Mouse (Mus musculus) kidney, embryonic 14.5 days (tissue): ENCODE measurements at regions not wholly inside any gene's neighbourhood (a gene's known extent, or its start where the extent isn't known, plus 50 kb on each side); places are given as distances from the start of the nearest gene placed in this dataset.

Experiments used
- ATAC-seq: fragments of 200-750 bp; cut with Nextera tagmentation; 2 replicates; pipeline ENCODE4 v1.8.0; 2017; ENCODE audit warnings: moderate number of reproducible peaks, mild to moderate bottlenecking, moderate TSS enrichment, moderate library complexity; ENCODE audit not compliant: low FRiP score, low TSS enrichment
- H3K27ac ChIP-seq: fragments of 300-500 bp; sonication (generic); 2 replicates; pipeline ENCODE4 v1.5.1; 2014; ENCODE audit warnings: low read depth, mild to moderate bottlenecking, low read length, moderate library complexity, mixed read lengths
- H3K27me3 ChIP-seq: fragments of 300-500 bp; sonication (generic); 2 replicates; pipeline ENCODE4 v1.6.1; 2014; ENCODE audit warnings: mild to moderate bottlenecking, low read length; ENCODE audit not compliant: control insufficient read depth, insufficient read depth
- H3K36me3 ChIP-seq: fragments of 300-500 bp; sonication (generic); 2 replicates; pipeline ENCODE4 v1.6.1; 2014; ENCODE audit warnings: low read length, mixed read lengths; ENCODE audit not compliant: control insufficient read depth, insufficient read depth
- H3K4me1 ChIP-seq: fragments of 300-500 bp; sonication (generic); 2 replicates; pipeline ENCODE4 v1.6.1; 2014; ENCODE audit warnings: low read length, mixed read lengths; ENCODE audit not compliant: control insufficient read depth, insufficient read depth
- H3K4me2 ChIP-seq: fragments of 300-500 bp; sonication (generic); replicated peaks from 2 replicates; pipeline ENCODE4 v1.6.1; 2014; ENCODE audit warnings: low read depth, mild to moderate bottlenecking, low read length
- H3K4me3 ChIP-seq: fragments of 300-500 bp; sonication (generic); 2 replicates; pipeline ENCODE4 v1.5.1; 2014; ENCODE audit warnings: mild to moderate bottlenecking, low read length
- H3K9ac ChIP-seq: fragments of 300-500 bp; sonication (generic); 2 replicates; pipeline ENCODE4 v1.6.1; 2014; ENCODE audit warnings: low read depth, mild to moderate bottlenecking, low read length, moderate library complexity
- H3K9me3 ChIP-seq: fragments of 300-500 bp; sonication (generic); 2 replicates; pipeline ENCODE4 v1.6.1; 2016; ENCODE audit warnings: low read length; ENCODE audit not compliant: control insufficient read depth
- WGBS: fragments of 180-500 bp; shearing (Covaris S2); extraction: QIAGEN DNeasy Blood & Tissue Kit; methylation state at CpG from one replicate; pipeline ENCODE4 v1.1.7; 2014; 5-methylcytosine and 5-hydroxymethylcytosine counted together

- no peaks in the 10 kb centered on the region for H3K36me3 ChIP-seq
- no peaks in the 10 kb centered on the region for H3K27me3 ChIP-seq
- H3K27ac ChIP-seq: no peak overlapping the region
- WGBS: 83% methylated on average over 8 of the region's 8 CpGs
- no peaks in the 10 kb centered on the region for H3K9me3 ChIP-seq
- H3K4me1 ChIP-seq: no peaks in the 10 kb centered on the region
- H3K4me3 ChIP-seq: no peak overlapping the region
- no peak overlapping the region for H3K4me2 ChIP-seq
- ATAC-seq: no peak
- H3K9ac ChIP-seq: no peak overlapping the region
Measured at GRCm38 (mm10) chr10:67620018-67620417, 71.3 kb upstream of the Ado start.

DNA sequence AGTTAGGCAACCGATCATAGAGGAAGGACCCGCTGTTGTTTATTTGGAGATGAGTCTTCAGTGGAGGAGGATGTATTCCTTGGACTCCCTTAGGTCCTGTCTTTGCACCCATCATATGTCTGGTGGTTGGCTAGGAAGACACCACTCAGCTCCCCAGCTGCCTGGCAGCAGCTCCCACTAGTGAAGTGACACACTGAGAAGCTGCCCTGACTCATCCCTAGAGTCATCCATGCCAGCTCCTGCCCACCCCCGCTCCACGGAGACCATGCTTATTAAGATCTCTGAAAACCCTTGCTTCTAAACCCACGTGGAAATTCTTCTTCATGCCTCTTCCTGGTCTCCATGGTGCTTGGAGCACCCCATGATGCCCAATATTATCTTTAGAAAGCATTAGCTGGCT is 69.4 kb upstream of the Ado start:
- Histone ChIP-seq H3K27ac (no peak overlapping the region), H3K9ac (no peak overlapping the region), H3K4me3 (no peak overlapping the region), H3K4me2 (no peak overlapping the region), H3K27me3 (no peaks in the 10 kb centered on the region), H3K9me3 (no peaks in the 10 kb centered on the region), H3K36me3 (no peaks in the 10 kb centered on the region), H3K4me1 (no peaks in the 10 kb centered on the region)
- WGBS: 87% methylated on average over 5 of the region's 5 CpGs
- ATAC-seq: no peak

- Histone ChIP-seq H3K9ac (no peak overlapping the region), H3K27me3 (no peaks in the 10 kb centered on the region), H3K4me2 (no peak overlapping the region), H3K9me3 (no peaks in the 10 kb centered on the region), H3K4me3 (no peak overlapping the region), H3K36me3 (no peaks in the 10 kb centered on the region), H3K4me1 (no peaks in the 10 kb centered on the region), H3K27ac (no peak overlapping the region)
- no peak for ATAC-seq
- 85% methylated on average over 3 of the region's 3 CpGs for WGBS
Measured at GRCm38 (mm10) chr10:67615016-67615415, 66.3 kb upstream of the Ado start.

DNA sequence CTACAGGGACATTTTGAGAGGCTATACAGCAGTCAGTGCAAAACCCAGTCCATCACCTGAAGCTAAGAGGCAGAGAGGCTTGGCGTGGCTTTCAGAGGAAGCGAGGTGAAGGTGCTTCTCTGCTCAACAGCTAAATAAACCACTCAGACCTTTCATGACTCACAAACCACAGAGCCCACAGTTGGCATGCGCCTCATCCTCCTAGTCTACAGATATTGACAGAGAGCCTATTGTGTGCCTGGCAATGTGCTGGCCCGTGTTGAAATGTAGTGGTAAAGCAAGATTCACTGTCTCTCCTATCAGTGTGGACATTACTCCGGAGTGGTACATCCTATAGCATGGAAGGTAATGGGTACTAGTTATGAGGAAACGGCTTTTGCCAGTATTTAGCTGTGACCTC is 61.9 kb upstream of the Ado start:
- Histone ChIP-seq H3K36me3 (no peaks in the 10 kb centered on the region), H3K27ac (no peak overlapping the region), H3K9me3 (no peaks in the 10 kb centered on the region), H3K27me3 (no peaks in the 10 kb centered on the region), H3K4me3 (no peak overlapping the region), H3K9ac (no peak overlapping the region), H3K4me2 (no peak overlapping the region), H3K4me1 (no peaks in the 10 kb centered on the region)
- 90% methylated on average over 6 of the region's 6 CpGs for WGBS
- ATAC-seq: no peak

- H3K4me1 ChIP-seq: no peaks in the 10 kb centered on the region
- H3K36me3 ChIP-seq: no peaks in the 10 kb centered on the region
- no peak for ATAC-seq
- H3K27ac ChIP-seq: no peak overlapping the region
- no peaks in the 10 kb centered on the region for H3K9me3 ChIP-seq
- no peak overlapping the region for H3K4me3 ChIP-seq
- no peaks in the 10 kb centered on the region for H3K27me3 ChIP-seq
- H3K9ac ChIP-seq: no peak overlapping the region
- H3K4me2 ChIP-seq: no peak overlapping the region
- 28% methylated on average over 5 of the region's 5 CpGs for WGBS
Measured at GRCm38 (mm10) chr10:67608033-67608432, 59.3 kb upstream of the Ado start.

DNA sequence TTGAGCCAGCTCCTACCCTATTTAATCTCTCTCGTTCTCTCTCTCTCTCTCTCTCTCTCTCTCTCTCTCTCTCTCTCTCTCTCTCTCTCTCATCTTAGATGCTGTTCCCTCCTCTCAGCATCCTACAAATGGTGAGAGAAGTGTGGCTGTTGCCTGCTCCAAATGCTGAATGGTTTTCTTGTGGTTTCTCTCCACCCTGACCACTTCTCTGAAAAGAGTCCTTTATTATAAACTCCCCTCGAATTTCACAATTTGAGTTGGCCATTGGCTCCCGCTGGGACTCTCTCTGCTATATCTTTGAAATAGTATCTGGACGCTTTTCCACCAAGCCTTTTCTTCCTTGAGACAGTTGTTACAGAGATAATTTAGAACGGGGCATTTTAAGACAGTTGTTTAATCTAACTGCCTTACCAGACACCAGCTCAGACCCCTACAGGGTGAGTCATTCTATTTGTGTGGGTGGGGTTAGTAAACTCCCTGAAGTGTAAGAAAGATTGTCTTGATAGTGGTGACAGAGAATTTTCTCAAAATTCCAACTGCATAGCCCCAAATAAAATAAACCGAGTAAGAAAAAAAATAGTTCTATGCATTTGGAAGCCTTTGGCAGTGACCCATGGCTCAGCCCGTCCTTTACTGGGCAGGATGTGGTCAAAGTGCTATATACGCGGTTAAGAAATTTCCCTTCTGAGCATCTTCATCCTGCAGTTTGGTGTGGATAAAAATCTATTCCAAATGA is 58.7 kb upstream of the Ado start:
- H3K27me3 ChIP-seq: no peaks in the 10 kb centered on the region
- H3K9ac ChIP-seq: no peak overlapping the region
- H3K27ac ChIP-seq: no peak overlapping the region
- no peaks in the 10 kb centered on the region for H3K9me3 ChIP-seq
- 54% methylated on average over 9 of the region's 9 CpGs for WGBS
- no peak overlapping the region for H3K4me2 ChIP-seq
- no peak for ATAC-seq
- no peaks in the 10 kb centered on the region for H3K4me1 ChIP-seq
- no peak overlapping the region for H3K4me3 ChIP-seq
- no peaks in the 10 kb centered on the region for H3K36me3 ChIP-seq

- no peak overlapping the region for H3K9ac ChIP-seq
- no peaks in the 10 kb centered on the region for H3K9me3 ChIP-seq
- no peak overlapping the region for H3K4me2 ChIP-seq
- H3K36me3 ChIP-seq: no peaks in the 10 kb centered on the region
- H3K27ac ChIP-seq: no peak overlapping the region
- WGBS: 86% methylated on average over 1 of the region's 1 CpGs
- H3K4me3 ChIP-seq: no peak overlapping the region
- no peaks in the 10 kb centered on the region for H3K27me3 ChIP-seq
- no peaks in the 10 kb centered on the region for H3K4me1 ChIP-seq
- no peak for ATAC-seq
Measured at GRCm38 (mm10) chr10:67606739-67607138, 58.0 kb upstream of the Ado start.

DNA sequence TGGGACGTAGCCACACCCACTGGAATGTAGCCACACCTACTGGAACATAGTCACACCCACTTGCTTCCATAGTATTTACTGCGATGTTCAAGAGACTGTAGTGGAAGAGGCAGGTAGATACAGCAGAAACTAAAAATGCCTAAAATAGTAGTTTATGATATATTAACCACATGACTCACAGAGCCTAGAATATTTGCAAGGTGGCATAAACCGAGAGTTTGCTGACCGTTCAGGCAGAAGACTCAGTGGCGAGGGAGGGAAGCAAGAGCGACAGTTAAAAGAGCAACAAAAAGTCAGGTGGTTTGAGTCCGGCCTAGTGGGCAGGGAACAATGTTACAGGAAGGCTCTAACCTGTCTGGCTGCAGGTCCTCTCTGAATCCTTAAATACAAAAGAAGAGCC is 50.6 kb upstream of the Ado start:
- H3K4me3 ChIP-seq: no peak overlapping the region
- H3K4me1 ChIP-seq: no peaks in the 10 kb centered on the region
- no peak for ATAC-seq
- no peak overlapping the region for H3K4me2 ChIP-seq
- H3K27me3 ChIP-seq: no peaks in the 10 kb centered on the region
- H3K9ac ChIP-seq: no peak overlapping the region
- H3K27ac ChIP-seq: no peak overlapping the region
- no peaks in the 10 kb centered on the region for H3K9me3 ChIP-seq
- no peaks in the 10 kb centered on the region for H3K36me3 ChIP-seq
- WGBS: 93% methylated on average over 7 of the region's 7 CpGs

GRCm38 (mm10) chr10:67598590-67599047 is 49.9 kb upstream of the Ado start:
- Histone ChIP-seq H3K4me2 (no peak overlapping the region), H3K27ac (no peak overlapping the region), H3K4me3 (no peak overlapping the region), H3K9me3 (no peaks in the 10 kb centered on the region), H3K27me3 (no peaks in the 10 kb centered on the region), H3K9ac (no peak overlapping the region), H3K36me3 (no peaks in the 10 kb centered on the region), H3K4me1 (no peaks in the 10 kb centered on the region)
- no peak for ATAC-seq
- 68% methylated on average over 7 of the region's 7 CpGs for WGBS
